Mouse (Mus musculus) heart, postnatal 36 days (tissue): ENCODE results near the gene Gnas. TPM values are rescaled to one million over a fixed set of nuclear protein-coding genes. Genes with fewer than 3 reads are reported as not detected.

ENCODE experiments used
- DNase-seq, 2 experiments: peaks; one replicate each; pipeline ENCODE4 v3.0.0; 2021 to 2022
- intact Hi-C: fragments of 180-260 bp; cut with DNase I; formaldehyde crosslinking; loops from one replicate; pipeline ENCODE4 v1.15.1; 2025
- total RNA-seq, 2 experiments: library from RNA; stranded (reverse); gene quantifications; 2 replicates each; pipeline ENCODE4 v1.2.3; 2021

The Gnas gene
- 1,000 to 10,000 TPM; 1,171 to 1,227 TPM for total RNA-seq

- DNase-seq, result no peak
- intact Hi-C loops, result loop anchor here (5.0 to 10.0 kb wide), 2 partner anchors 209 to 697 kb away; partner anchors contain the start of gene Stx16
Observed at GRCm38 (mm10) chr2:174284011-174284410, at the start of gene Gnas. TSS of gene Gnas (plus strand) at chr2:174284320.

GRCm38 (mm10) chr2:174242431-174242830, 41.7 kb upstream of the Gnas start:
- DNase-seq, result no peak
- intact Hi-C loops, result no loop called here

DNA sequence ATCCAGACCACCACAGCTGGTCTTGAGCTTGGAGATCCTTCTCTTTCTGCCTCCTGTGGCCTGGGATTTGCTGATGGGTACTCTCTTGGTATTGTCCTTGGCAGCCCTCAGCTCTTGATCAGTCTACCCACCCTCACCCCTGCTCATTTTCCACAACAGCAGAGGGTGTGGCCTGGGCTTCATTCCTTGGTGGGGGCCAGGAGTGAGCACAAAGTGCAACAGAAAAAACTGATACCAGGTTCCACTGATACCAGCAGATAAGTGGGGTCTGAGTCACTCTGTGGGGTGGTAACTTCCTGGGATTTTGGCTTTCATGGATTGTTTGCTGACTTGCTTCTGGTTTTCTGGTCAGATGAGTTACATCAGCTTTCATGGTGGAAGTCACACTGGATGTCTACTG, 32.2 kb upstream of the Gnas start:
- no peak for DNase-seq
- intact Hi-C loops, result no loop called here

DNA sequence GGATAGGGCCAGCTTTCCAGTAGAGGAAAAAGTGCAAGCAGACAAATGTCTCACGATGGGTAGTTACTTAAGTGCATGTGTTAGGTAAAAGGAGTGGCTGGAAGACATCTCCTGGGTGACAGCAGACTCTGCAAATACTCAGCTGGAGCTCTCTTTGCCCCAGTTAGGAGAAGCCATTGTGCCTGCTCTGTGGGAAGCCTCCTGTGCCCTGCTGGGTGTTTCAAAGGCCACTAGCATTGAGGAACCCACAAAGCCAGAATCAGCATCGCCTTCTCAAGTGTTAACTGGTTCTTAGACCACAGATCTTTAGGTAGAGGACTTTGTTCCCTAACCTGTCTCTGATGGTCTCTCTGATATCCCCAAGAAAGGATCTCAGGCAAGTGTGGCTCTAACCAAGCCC, 26.8 kb upstream of the Gnas start:
- no peak for DNase-seq

GRCm38 (mm10) chr2:174260004-174260403, 24.1 kb upstream of the Gnas start:
- no peak for DNase-seq
- intact Hi-C loops, result no loop called here

More for the DNA sequence above, 26.8 kb upstream of the Gnas start:
- intact Hi-C loops, result no loop called here

- intact Hi-C loops, result no loop called here
- DNase-seq, result no peak
Observed at GRCm38 (mm10) chr2:174260908-174261800, 23.0 kb upstream of the Gnas start.

DNA sequence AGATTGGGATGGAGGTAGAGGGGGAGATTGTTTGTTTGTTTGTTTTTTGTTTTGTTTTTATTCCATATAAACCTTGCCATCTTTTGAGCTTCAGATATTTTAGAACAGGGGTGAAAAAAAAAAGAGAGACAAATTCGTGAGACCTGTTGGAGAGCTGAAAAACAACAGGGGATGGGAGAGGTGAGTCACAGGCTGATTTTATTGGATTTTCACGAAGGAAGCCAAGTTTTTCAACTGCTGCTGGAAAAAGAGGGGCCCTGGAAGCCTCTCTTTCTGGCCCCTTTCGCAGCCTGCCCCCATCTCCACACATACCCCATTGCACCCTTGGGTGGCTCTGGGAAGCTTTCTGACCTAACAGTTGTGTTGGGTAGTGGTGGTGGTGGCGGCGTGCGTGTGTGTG, 22.3 kb upstream of the Gnas start:
- intact Hi-C loops, result no loop called here
- no peak for DNase-seq

DNA sequence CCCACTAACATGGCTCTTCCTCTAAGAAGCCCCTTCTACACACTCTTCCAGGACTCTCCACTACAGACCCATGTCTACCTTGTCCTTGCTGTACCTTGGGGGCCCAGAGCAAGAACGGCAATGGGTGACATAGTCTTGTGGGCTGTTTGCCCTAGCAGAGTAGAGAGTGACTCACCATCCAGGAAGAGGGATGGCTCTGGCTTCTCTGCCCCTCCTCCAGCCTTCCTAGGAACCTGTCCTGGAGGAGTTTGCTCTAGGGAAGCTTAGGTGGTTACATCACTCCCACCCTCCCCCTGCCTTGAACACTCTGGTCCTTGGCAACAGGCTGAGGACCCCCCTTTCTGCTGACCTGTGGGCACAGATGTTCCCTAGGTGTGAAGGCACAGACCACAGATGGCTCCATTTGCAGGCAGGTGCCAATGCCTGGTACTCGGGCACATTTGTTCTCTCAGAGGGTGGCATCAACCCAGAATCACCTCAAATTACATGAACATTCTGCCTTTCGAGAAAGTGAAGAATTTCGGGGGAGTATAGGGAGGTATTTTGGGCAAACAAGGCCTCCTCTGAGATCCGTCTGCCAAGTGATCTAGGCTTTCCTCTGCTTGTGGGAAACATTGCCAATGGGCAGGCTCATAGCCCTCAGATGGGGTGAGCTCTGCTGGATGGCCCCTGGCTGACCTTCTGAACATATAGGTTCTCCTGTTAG, 20.9 kb upstream of the Gnas start:
- no peak for DNase-seq
- intact Hi-C loops, result no loop called here

DNA sequence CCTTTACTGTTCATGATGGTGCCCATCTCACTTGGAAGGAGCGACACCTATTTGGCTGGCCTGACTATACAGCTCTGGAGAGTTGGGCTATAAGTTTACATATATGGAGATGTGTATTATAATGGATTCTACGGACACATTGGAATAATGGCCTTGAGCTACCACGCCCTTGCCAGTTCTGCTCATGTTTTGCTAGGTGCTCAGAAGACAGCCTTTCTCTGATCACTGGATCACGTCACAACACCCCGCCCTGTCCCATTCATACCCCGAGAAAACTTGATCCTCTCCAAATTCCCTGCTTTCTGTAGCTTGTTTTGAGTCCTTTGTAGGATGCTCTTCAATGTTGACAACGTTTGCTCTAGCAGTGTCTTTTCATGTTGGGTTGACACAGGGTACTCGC, 19.9 kb upstream of the Gnas start:
- intact Hi-C loops, result no loop called here

DNA sequence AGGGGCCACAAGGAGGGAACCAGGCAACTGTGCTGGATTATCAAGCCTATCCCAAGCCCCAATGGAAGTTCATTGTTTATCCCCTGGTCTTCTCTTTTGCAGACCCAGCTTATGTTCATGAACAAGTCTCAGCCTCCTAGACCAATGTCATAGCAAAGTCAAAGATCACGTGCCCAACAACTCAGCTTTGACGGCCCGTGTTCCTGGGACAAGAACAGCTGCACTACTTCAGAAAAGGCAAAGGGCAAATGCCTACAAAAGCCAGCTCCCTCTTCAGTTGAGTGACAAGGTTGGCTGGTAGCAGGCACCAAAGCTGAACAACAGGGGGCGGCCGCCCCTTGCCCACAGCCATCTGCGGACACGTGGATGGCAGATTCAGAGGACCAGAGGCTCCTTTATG, 13.7 kb upstream of the Gnas start:
- DNase-seq, result no peak
- intact Hi-C loops, result no loop called here

More for the DNA sequence above, 19.9 kb upstream of the Gnas start:
- no peak for DNase-seq

DNA sequence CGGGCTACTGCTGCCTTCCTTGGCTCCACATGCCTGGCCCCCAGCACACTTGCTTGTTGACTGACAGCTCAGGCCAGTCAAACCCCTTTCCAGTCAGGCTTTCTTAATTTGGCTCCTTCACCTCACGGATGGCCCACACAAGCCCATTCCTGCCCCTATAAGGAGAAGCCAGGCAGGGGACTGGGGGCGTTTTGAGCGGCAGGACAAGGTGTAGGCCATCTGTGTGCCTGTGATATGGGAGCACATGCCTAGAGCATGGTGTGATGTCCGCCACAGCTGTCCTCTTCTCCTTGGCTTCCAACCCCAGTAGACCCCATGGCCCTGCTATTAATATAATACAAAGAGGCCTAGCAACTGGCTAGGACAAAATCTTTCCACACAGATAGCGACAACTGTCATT, 12.7 kb upstream of the Gnas start:
- intact Hi-C loops, result no loop called here
- DNase-seq, result no peak

DNA sequence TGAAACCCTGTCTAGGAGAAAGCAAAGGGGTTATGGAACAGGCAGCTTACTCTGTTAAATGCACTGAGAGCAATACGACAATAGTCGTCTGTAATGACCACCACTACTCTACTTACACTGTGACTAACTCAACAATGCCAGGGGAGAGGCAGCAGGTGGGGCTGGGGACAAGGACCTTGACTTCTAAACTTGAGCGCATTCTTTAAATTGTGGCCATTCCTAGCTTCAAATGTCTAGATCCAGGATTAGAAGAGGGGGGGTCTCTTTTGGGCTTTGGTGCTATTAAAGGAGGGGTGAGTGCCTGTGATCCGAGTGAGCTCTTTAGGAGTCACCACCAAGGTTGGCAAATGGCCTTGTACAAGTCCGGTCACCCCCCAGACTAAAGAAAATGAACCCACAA, 11.0 kb upstream of the Gnas start:
- intact Hi-C loops, result no loop called here
- DNase-seq, result no peak

- DNase-seq, result no peak
- intact Hi-C loops, result no loop called here
Observed at GRCm38 (mm10) chr2:174273961-174274360, 10.2 kb upstream of the Gnas start.

GRCm38 (mm10) chr2:174279771-174280170, 4.3 kb upstream of the Gnas start:
- intact Hi-C loops, result loop anchor here (5.0 to 10.0 kb wide), 2 partner anchors 205 to 692 kb away; partner anchors contain the start of gene Stx16
- DNase-seq, result no peak

DNA sequence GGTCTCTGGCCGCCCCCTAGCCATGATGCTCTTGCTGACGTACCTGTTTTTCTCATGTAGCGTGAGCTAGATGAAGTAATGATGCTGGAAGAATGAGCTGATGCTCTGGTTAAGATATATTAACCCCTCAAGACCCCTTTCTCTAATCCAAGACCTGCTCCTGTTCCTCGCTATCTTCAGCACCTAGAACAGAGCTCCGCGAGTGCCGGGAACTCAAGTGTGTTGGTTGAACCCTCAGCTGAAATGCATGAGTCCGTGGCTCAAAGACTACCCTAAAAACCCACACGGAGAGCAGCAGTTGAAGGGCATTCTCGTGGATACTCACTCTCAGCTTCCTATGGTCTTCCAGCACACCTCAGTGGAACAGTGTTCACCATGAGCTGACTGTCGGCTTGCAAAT, 779 bp upstream of the Gnas start:
- intact Hi-C loops, result loop anchor here (5.0 to 10.0 kb wide), 2 partner anchors 209 to 696 kb away; partner anchors contain the start of gene Stx16
- no peak for DNase-seq

GRCm38 (mm10) chr2:174284807-174285457, 812 bp downstream of the Gnas start:
- no peak for DNase-seq
- intact Hi-C loops, result loop anchor here (5.0 to 10.0 kb wide), 2 partner anchors 210 to 698 kb away; partner anchors contain the start of gene Stx16

DNA sequence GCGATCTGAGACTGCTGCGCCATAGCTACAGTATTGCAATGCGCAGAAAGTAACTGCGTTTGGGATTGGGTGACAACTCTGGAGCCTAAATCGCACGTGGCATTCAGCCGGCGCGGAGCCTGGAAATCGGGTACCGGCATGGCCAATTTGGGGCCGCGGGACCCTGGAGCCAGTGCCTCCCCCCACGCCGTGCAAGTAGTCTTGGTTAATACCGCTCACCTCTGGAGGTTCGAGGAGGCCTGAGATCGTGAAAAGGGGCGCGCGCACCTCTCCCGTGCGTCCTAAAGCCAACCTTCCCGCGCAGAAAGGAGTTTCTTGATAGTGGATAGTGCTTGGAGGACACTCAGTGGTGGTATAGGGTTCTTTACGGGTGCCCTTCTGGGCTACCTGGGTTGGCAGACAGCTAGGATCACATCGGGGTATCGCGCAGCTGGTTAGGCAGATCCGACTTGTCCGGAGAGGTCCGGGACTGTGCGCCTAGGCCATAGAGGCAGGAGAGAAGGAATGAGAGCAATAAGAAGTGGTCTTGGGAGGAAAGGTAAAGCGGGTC, 1.9 kb downstream of the Gnas start:
- DNase-seq, result no peak
- intact Hi-C loops, result loop anchor here (10.0 kb wide), 1 partner anchor 211 kb away; the partner anchor contains the start of gene Stx16

DNA sequence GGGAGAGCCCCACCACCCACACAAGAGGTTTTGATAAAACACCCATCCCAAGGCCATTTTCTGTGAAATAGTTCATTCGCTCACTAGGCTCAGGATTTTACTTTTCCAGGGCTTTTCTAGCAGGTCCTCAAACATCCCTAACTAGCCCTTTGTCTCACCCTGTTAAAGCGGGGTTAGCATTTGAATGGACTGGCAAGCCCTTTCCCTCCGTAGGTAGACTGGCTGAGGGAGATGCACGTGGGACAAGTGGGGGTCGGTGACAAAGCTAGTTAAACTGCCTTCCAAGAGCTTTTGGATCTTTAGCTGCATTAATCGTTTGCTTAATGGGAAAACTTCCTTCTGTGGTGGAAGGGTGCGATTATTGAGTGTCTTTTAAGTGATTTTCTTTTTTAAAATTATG, 3.8 kb downstream of the Gnas start:
- intact Hi-C loops, result loop anchor here (10.0 kb wide), 1 partner anchor 213 kb away; the partner anchor contains the start of gene Stx16
- DNase-seq, result no peak

DNA sequence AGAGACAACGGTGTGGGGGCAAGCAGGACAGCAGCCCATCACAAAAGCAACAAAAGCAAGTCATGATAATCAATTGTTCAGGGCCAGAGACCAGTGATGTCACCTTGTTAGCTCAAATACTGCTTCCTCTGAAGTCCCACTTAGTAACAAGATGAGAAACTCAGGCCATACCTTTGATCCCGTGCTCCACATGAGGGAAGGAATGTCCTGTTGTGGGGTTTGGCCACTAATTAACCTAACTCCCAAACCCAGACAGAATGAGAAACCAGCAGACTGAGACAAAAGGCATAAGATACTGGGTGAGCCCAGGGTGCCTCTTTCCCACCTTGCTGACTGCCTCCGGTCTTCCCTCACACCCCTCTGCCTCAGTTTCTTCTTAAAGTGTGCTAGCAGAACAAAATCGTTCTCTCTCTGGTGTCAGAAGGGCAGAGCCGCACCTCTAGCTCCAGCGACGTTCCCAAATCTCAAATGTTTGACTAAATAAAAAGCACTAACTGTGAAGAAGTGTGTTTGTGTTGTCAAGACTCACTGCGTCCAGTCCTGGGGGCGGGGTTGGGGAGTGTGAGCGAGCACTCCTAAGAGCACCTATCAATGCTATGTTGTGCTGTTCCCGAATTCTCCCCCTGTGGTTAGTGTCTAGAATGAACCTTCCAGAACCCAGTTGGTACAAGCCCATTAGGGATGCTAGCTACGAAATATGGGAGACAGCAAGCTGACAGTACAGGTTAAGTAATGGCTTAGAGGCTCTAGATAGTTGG, 4.7 kb downstream of the Gnas start:
- intact Hi-C loops, result loop anchor here (10.0 kb wide), 1 partner anchor 214 kb away; the partner anchor contains the start of gene Stx16
- DNase-seq, result no peak
